Mouse (Mus musculus): ENCODE data around the gene S100a13.

- TF ChIP-seq EP300 (IDR thresholded peaks at IDR 0.05; ENCODE audit: low read depth) (no peak), CTCF (IDR thresholded peaks at IDR 0.05; ENCODE audit: low read depth) (peak; percentile 84)
Measured at GRCm38 (mm10) chr3:90525421-90525820, 11.2 kb downstream of the S100a13 start.

Measured in liver, postnatal 0 days (tissue).